Mouse (Mus musculus): ENCODE results near the gene Prok1. TPM values are rescaled to one million over a fixed set of nuclear protein-coding genes. Genes with fewer than 3 reads are reported as not detected.
A peak's percentile ranks its signal among the peaks of the same experiment; 100 is the strongest.

Prok1 gene
- polyA plus RNA-seq, 1 experiment from 2014 or later: not detected

- no peak overlapping the region for H3K4me2 ChIP-seq (replicated peaks; ENCODE audit: low read depth)
- TF ChIP-seq CTCF (IDR thresholded peaks at IDR 0.05; ENCODE audit: low read depth): no peak
- 0 out of 2 replicates have a peak, but pooled peaks cover 8% of the 10 kb centered on the region for H3K4me1 ChIP-seq (replicated peaks; ENCODE audit: control insufficient read depth, insufficient read depth, low read length)
- H3K27ac ChIP-seq (ENCODE audit: low read depth, low read length): no peak overlapping the region
- no peaks in the 10 kb centered on the region for H3K9me3 ChIP-seq (ENCODE audit: control insufficient read depth)
- no peaks in the 10 kb centered on the region for H3K36me3 ChIP-seq (ENCODE audit: control insufficient read depth, insufficient read depth)
- H3K4me3 ChIP-seq (ENCODE audit: low read depth, low read length): no peak overlapping the region
- ATAC-seq: peak; percentile 30; the same call in 1 of the 2 replicates
- H3K27me3 ChIP-seq (replicated peaks; ENCODE audit: control insufficient read depth, insufficient read depth, low read length): no peaks in the 10 kb centered on the region
- WGBS: 70% methylated on average over 7 of the region's 7 CpGs
- no peak overlapping the region for H3K9ac ChIP-seq (ENCODE audit: low read depth, low read length)
These were observed 20.9 kb downstream of the Prok1 start for GRCm38 (mm10) chr3:107218572-107218971.

GRCm38 (mm10) chr3:107217101-107217480, 22.4 kb downstream of the Prok1 start:
- peak overlapping the region; percentile 60 for H3K27ac ChIP-seq (ENCODE audit: low read depth, low read length)

GRCm38 (mm10) chr3:107216400-107217100, 23.0 kb downstream of the Prok1 start:
- peak; percentile 90 for ATAC-seq
- Histone ChIP-seq H3K36me3 (ENCODE audit: control insufficient read depth, insufficient read depth) (no peaks in the 10 kb centered on the region), H3K27me3 (replicated peaks; ENCODE audit: control insufficient read depth, insufficient read depth, low read length) (no peaks in the 10 kb centered on the region), H3K9ac (ENCODE audit: low read depth, low read length) (0 out of 2 replicates have a peak overlapping the region, but pooled peaks have one; percentile 26), H3K9me3 (ENCODE audit: control insufficient read depth) (no peaks in the 10 kb centered on the region), H3K27ac (ENCODE audit: low read depth, low read length) (peak overlapping the region; percentile 60), H3K4me1 (replicated peaks; ENCODE audit: control insufficient read depth, insufficient read depth, low read length) (0 out of 2 replicates have a peak, but pooled peaks cover 8% of the 10 kb centered on the region), H3K4me3 (ENCODE audit: low read depth, low read length) (no peak overlapping the region), H3K4me2 (replicated peaks; ENCODE audit: low read depth) (no peak overlapping the region)
- TF ChIP-seq CTCF (IDR thresholded peaks at IDR 0.05; ENCODE audit: low read depth): no peak
- 35% methylated on average over 8 of the region's 8 CpGs for WGBS

More at GRCm38 (mm10) chr3:107217101-107217480, 22.4 kb downstream of the Prok1 start:
- ATAC-seq: peak; percentile 56
- WGBS: 46% methylated on average over 3 of the region's 3 CpGs
- Histone ChIP-seq H3K9ac (ENCODE audit: low read depth, low read length) (no peak overlapping the region), H3K9me3 (ENCODE audit: control insufficient read depth) (no peaks in the 10 kb centered on the region), H3K36me3 (ENCODE audit: control insufficient read depth, insufficient read depth) (no peaks in the 10 kb centered on the region), H3K4me3 (ENCODE audit: low read depth, low read length) (no peak overlapping the region), H3K4me2 (replicated peaks; ENCODE audit: low read depth) (no peak overlapping the region), H3K4me1 (replicated peaks; ENCODE audit: control insufficient read depth, insufficient read depth, low read length) (0 out of 2 replicates have a peak, but pooled peaks cover 8% of the 10 kb centered on the region), H3K27me3 (replicated peaks; ENCODE audit: control insufficient read depth, insufficient read depth, low read length) (no peaks in the 10 kb centered on the region)
- no peak for TF ChIP-seq CTCF (IDR thresholded peaks at IDR 0.05; ENCODE audit: low read depth)

DNA sequence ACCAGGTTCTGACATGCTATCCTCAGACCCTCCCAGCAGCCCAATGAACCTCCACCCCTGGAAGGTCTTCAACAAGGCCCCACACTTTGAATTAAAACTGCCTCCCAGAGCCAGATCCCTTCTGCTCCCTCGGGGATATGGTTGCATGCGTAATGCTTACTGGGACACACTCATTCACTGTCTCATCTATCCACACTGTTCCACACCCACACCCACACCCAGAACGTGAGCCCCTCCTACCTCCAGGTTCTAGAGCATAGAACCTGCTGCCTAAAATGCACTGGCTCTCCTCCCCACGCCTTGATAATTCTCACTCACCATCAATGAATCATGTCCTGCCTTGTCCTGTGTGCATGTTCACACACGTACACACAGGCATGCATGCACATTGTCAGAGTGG, 24.9 kb downstream of the Prok1 start:
- no peak overlapping the region for H3K27ac ChIP-seq (ENCODE audit: low read depth, low read length)
- no peak overlapping the region for H3K4me2 ChIP-seq (replicated peaks; ENCODE audit: low read depth)
- ATAC-seq: no peak
- H3K4me1 ChIP-seq (replicated peaks; ENCODE audit: control insufficient read depth, insufficient read depth, low read length): 0 out of 2 replicates have a peak, but pooled peaks cover 8% of the 10 kb centered on the region
- no peak overlapping the region for H3K9ac ChIP-seq (ENCODE audit: low read depth, low read length)
- no peak overlapping the region for H3K4me3 ChIP-seq (ENCODE audit: low read depth, low read length)
- H3K9me3 ChIP-seq (ENCODE audit: control insufficient read depth): no peaks in the 10 kb centered on the region
- no peaks in the 10 kb centered on the region for H3K36me3 ChIP-seq (ENCODE audit: control insufficient read depth, insufficient read depth)
- WGBS: 83% methylated on average over 5 of the region's 5 CpGs
- no peaks in the 10 kb centered on the region for H3K27me3 ChIP-seq (replicated peaks; ENCODE audit: control insufficient read depth, insufficient read depth, low read length)
- TF ChIP-seq CTCF (IDR thresholded peaks at IDR 0.05; ENCODE audit: low read depth): no peak

GRCm38 (mm10) chr3:107207625-107208253, 31.8 kb downstream of the Prok1 start:
- Histone ChIP-seq H3K36me3 (ENCODE audit: control insufficient read depth, insufficient read depth) (no peaks in the 10 kb centered on the region), H3K27ac (ENCODE audit: low read depth, low read length) (no peak overlapping the region), H3K9ac (ENCODE audit: low read depth, low read length) (no peak overlapping the region), H3K4me1 (replicated peaks; ENCODE audit: control insufficient read depth, insufficient read depth, low read length) (no peaks in the 10 kb centered on the region), H3K4me2 (replicated peaks; ENCODE audit: low read depth) (no peak overlapping the region), H3K9me3 (ENCODE audit: control insufficient read depth) (no peaks in the 10 kb centered on the region), H3K4me3 (ENCODE audit: low read depth, low read length) (no peak overlapping the region), H3K27me3 (replicated peaks; ENCODE audit: control insufficient read depth, insufficient read depth, low read length) (0 out of 2 replicates have a peak, but pooled peaks cover 6% of the 10 kb centered on the region)
- TF ChIP-seq CTCF (IDR thresholded peaks at IDR 0.05; ENCODE audit: low read depth): no peak
- WGBS: 72% methylated on average over 7 of the region's 7 CpGs
- ATAC-seq: no peak

DNA sequence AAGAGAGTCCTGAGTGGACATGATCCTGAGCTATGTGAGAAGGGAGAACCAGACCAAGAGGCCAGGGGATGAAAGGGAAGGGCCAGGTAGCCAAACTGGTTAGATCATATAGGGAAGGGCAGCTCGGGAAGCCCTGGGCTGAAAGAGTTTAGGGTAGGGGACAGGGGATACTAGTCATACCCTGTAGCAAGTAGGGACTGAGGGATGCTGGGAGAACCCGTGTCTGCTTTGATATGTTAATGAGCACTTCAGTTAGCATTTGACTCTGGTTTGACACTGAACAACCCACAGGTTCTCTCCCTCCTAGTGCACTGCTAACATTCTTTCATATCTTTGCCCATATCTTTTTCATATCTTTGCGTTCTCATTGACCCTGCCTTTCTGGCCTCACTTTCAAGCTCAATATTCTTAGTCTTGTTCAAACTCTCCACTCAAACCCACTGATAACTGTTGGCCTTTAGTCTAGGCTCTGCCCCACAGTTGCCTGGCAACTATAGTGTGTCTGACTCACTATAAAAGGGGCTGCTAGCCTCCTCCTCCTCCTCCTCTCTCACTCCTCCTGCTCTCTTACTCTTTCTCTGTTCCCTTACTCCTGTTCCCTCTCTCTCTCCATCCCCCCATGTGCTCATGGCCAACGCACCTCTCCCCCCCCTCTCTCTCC, 32.9 kb downstream of the Prok1 start:
- no peak overlapping the region for H3K9ac ChIP-seq (ENCODE audit: low read depth, low read length)
- H3K4me3 ChIP-seq (ENCODE audit: low read depth, low read length): no peak overlapping the region
- H3K4me1 ChIP-seq (replicated peaks; ENCODE audit: control insufficient read depth, insufficient read depth, low read length): no peaks in the 10 kb centered on the region
- no peak overlapping the region for H3K4me2 ChIP-seq (replicated peaks; ENCODE audit: low read depth)
- peak; percentile 21; the same call in 1 of the 2 replicates for ATAC-seq
- 26% methylated on average over 4 of the region's 4 CpGs for WGBS
- no peaks in the 10 kb centered on the region for H3K36me3 ChIP-seq (ENCODE audit: control insufficient read depth, insufficient read depth)
- no peaks in the 10 kb centered on the region for H3K9me3 ChIP-seq (ENCODE audit: control insufficient read depth)
- TF ChIP-seq CTCF (IDR thresholded peaks at IDR 0.05; ENCODE audit: low read depth): no peak
- H3K27ac ChIP-seq (ENCODE audit: low read depth, low read length): no peak overlapping the region
- H3K27me3 ChIP-seq (replicated peaks; ENCODE audit: control insufficient read depth, insufficient read depth, low read length): 0 out of 2 replicates have a peak, but pooled peaks cover 6% of the 10 kb centered on the region
